Mouse (Mus musculus): ENCODE data around the gene Morn4. TPM values are rescaled to one million over a fixed set of nuclear protein-coding genes. Genes with fewer than 3 reads are reported as not detected.

Morn4 gene
- polyA plus RNA-seq, 1 experiment from 2014 or later = 14.5 TPM

GRCm38 (mm10) chr19:42035456-42036248 lies 50.5 kb downstream of the Morn4 start, which contains the start of gene Ankrd2:
TSS of gene Ankrd2 (plus strand) at chr19:42036000.
- WGBS = 61% methylated on average over 19 of the region's 19 CpGs
- H3K4me2 ChIP-seq = no peak within 1 kb of the TSS
- no peak within 1 kb of the TSS for H3K4me3 ChIP-seq (replicated peaks)
- peaks cover 12% of the 10 kb centered on the region; the same call in 1 of the 2 replicates for H3K4me1 ChIP-seq
- ATAC-seq (ENCODE audit: insufficient read depth, low FRiP score, low read depth) = peak; percentile 77; the same call in 1 of the 2 replicates
- no peak within 1 kb of the TSS; the same call in 1 of the 2 replicates for H3K27ac ChIP-seq
- H3K36me3 ChIP-seq = no peaks in the 10 kb centered on the region
- no peaks in the 10 kb centered on the region for H3K9me3 ChIP-seq
- no peaks in the 10 kb centered on the region for H3K27me3 ChIP-seq (replicated peaks)
- H3K9ac ChIP-seq = no peak within 1 kb of the TSS

- no peaks in the 10 kb centered on the region for H3K27me3 ChIP-seq (replicated peaks)
- H3K4me2 ChIP-seq = no peak overlapping the region
- H3K4me3 ChIP-seq (replicated peaks) = no peak overlapping the region
- H3K9me3 ChIP-seq = no peaks in the 10 kb centered on the region
- no peak overlapping the region; the same call in 1 of the 2 replicates for H3K27ac ChIP-seq
- no peaks in the 10 kb centered on the region for H3K36me3 ChIP-seq
- 0 out of 2 replicates have a peak, but pooled peaks have one; percentile 8 for ATAC-seq (ENCODE audit: insufficient read depth, low FRiP score, low read depth)
- peaks cover 12% of the 10 kb centered on the region; the same call in 1 of the 2 replicates for H3K4me1 ChIP-seq
- WGBS = 57% methylated on average over 11 of the region's 11 CpGs
- no peak overlapping the region for H3K9ac ChIP-seq
Observed at GRCm38 (mm10) chr19:42034881-42035455, 51.2 kb downstream of the Morn4 start.

- H3K36me3 ChIP-seq = no peaks in the 10 kb centered on the region
- ATAC-seq (ENCODE audit: insufficient read depth, low FRiP score, low read depth) = no peak
- H3K9ac ChIP-seq = no peak overlapping the region
- H3K4me3 ChIP-seq (replicated peaks) = no peak overlapping the region
- H3K27ac ChIP-seq = no peak overlapping the region; the same call in 1 of the 2 replicates
- peaks cover 12% of the 10 kb centered on the region; the same call in 1 of the 2 replicates for H3K4me1 ChIP-seq
- WGBS = 72% methylated on average over 9 of the region's 9 CpGs
- H3K9me3 ChIP-seq = no peaks in the 10 kb centered on the region
- no peak overlapping the region for H3K4me2 ChIP-seq
- H3K27me3 ChIP-seq (replicated peaks) = no peaks in the 10 kb centered on the region
Observed at GRCm38 (mm10) chr19:42034146-42034775, 51.9 kb downstream of the Morn4 start.

GRCm38 (mm10) chr19:42033611-42034010 lies 52.5 kb downstream of the Morn4 start:
- no peak overlapping the region for H3K9ac ChIP-seq
- H3K27ac ChIP-seq = no peak overlapping the region
- no peaks in the 10 kb centered on the region for H3K36me3 ChIP-seq
- peaks cover 12% of the 10 kb centered on the region; the same call in 1 of the 2 replicates for H3K4me1 ChIP-seq
- H3K4me2 ChIP-seq = no peak overlapping the region
- no peaks in the 10 kb centered on the region for H3K27me3 ChIP-seq (replicated peaks)
- no peaks in the 10 kb centered on the region for H3K9me3 ChIP-seq
- no peak for ATAC-seq (ENCODE audit: insufficient read depth, low FRiP score, low read depth)
- no peak overlapping the region for H3K4me3 ChIP-seq (replicated peaks)
- 84% methylated on average over 14 of the region's 14 CpGs for WGBS

GRCm38 (mm10) chr19:42031112-42031511 lies 55.0 kb downstream of the Morn4 start:
- H3K4me3 ChIP-seq (replicated peaks) = no peak overlapping the region
- 75% methylated on average over 5 of the region's 5 CpGs for WGBS
- H3K9ac ChIP-seq = no peak overlapping the region
- no peak for ATAC-seq (ENCODE audit: insufficient read depth, low FRiP score, low read depth)
- H3K36me3 ChIP-seq = no peaks in the 10 kb centered on the region
- H3K27me3 ChIP-seq (replicated peaks) = no peaks in the 10 kb centered on the region
- no peak overlapping the region for H3K27ac ChIP-seq
- H3K9me3 ChIP-seq = no peaks in the 10 kb centered on the region
- H3K4me1 ChIP-seq = peaks cover 12% of the 10 kb centered on the region; the same call in 1 of the 2 replicates
- H3K4me2 ChIP-seq = no peak overlapping the region

- WGBS = 4% methylated on average over 5 of the region's 5 CpGs
- H3K9ac ChIP-seq = no peak overlapping the region
- H3K27me3 ChIP-seq (replicated peaks) = no peaks in the 10 kb centered on the region
- H3K36me3 ChIP-seq = no peaks in the 10 kb centered on the region
- no peak overlapping the region for H3K4me2 ChIP-seq
- H3K4me1 ChIP-seq = no peaks in the 10 kb centered on the region
- peak; percentile 76 for ATAC-seq (ENCODE audit: insufficient read depth, low FRiP score, low read depth)
- no peak overlapping the region for H3K4me3 ChIP-seq (replicated peaks)
- no peak overlapping the region for H3K27ac ChIP-seq
- no peaks in the 10 kb centered on the region for H3K9me3 ChIP-seq
Observed at GRCm38 (mm10) chr19:42026158-42026557, 60.0 kb downstream of the Morn4 start.

Other genes with a start within 250 kb of the Morn4 start
- gene Frat2, start 238.2 kb downstream of the Morn4 start, polyA plus RNA-seq (2015; fragmentation: Nextera tagmentation; extraction: Ambion mirVana) = 6.9 and 9.0 TPM in 2 replicates
- gene Rrp12, start 190.2 kb downstream of the Morn4 start, polyA plus RNA-seq (2015; fragmentation: Nextera tagmentation; extraction: Ambion mirVana) = 13.7 and 14.2 TPM in 2 replicates
- gene Pgam1, start 174.4 kb downstream of the Morn4 start, polyA plus RNA-seq (2015; fragmentation: Nextera tagmentation; extraction: Ambion mirVana) = 626 and 677 TPM in 2 replicates
- 70.3 and 75.3 TPM in 2 replicates for gene Exosc1, start 152.9 kb downstream of the Morn4 start, polyA plus RNA-seq (2015; fragmentation: Nextera tagmentation; extraction: Ambion mirVana)
- gene Zdhhc16, start 152.9 kb downstream of the Morn4 start, polyA plus RNA-seq (2015; fragmentation: Nextera tagmentation; extraction: Ambion mirVana) = 73.4 and 82.2 TPM in 2 replicates
- 28.2 and 32.1 TPM in 2 replicates for gene Mms19, start 105.2 kb downstream of the Morn4 start, polyA plus RNA-seq (2015; fragmentation: Nextera tagmentation; extraction: Ambion mirVana)
- 14.1 and 16.6 TPM in 2 replicates for gene Ubtd1, start 104.6 kb downstream of the Morn4 start, polyA plus RNA-seq (2015; fragmentation: Nextera tagmentation; extraction: Ambion mirVana)
- gene Ankrd2, start 50.4 kb downstream of the Morn4 start, polyA plus RNA-seq (2015; fragmentation: Nextera tagmentation; extraction: Ambion mirVana) = 0.32 and 0.40 TPM in 2 replicates
- 2.3 and 4.0 TPM in 2 replicates for gene Hoga1, start 40.7 kb downstream of the Morn4 start, polyA plus RNA-seq (2015; fragmentation: Nextera tagmentation; extraction: Ambion mirVana)
- not detected in 2 replicates for gene 4933411K16Rik, start 34.1 kb downstream of the Morn4 start, polyA plus RNA-seq (2015; fragmentation: Nextera tagmentation; extraction: Ambion mirVana)
- 22.0 and 24.0 TPM in 2 replicates for gene Pi4k2a, start 4.1 kb upstream of the Morn4 start, polyA plus RNA-seq (2015; fragmentation: Nextera tagmentation; extraction: Ambion mirVana)
- 42.5 and 44.7 TPM in 2 replicates for gene Avpi1, start 42.7 kb upstream of the Morn4 start, polyA plus RNA-seq (2015; fragmentation: Nextera tagmentation; extraction: Ambion mirVana)
- 19.3 and 21.0 TPM in 2 replicates for gene Marveld1, start 61.0 kb upstream of the Morn4 start, polyA plus RNA-seq (2015; fragmentation: Nextera tagmentation; extraction: Ambion mirVana)
- gene Zfyve27, start 77.6 kb upstream of the Morn4 start, polyA plus RNA-seq (2015; fragmentation: Nextera tagmentation; extraction: Ambion mirVana) = 24.6 and 25.2 TPM in 2 replicates
- 9.4 and 16.0 TPM in 2 replicates for gene Sfrp5, start 115.9 kb upstream of the Morn4 start, polyA plus RNA-seq (2015; fragmentation: Nextera tagmentation; extraction: Ambion mirVana)
- 1.1 and 1.5 TPM in 2 replicates for gene Golga7b, start 161.2 kb upstream of the Morn4 start, polyA plus RNA-seq (2015; fragmentation: Nextera tagmentation; extraction: Ambion mirVana)